Mouse (Mus musculus) embryonic fibroblast, embryonic 13.5 days (primary cell): ENCODE measurements around the gene Tmem200a.

Experiments used
- CTCF ChIP-seq: IDR thresholded peaks from 2 replicates; pipeline ENCODE4 v1.5.1; 2011; ENCODE audit warnings: mild to moderate bottlenecking, control low read depth, low read length, moderate library complexity, borderline replicate concordance; ENCODE audit not compliant: insufficient read depth
- POLR2A ChIP-seq: IDR thresholded peaks from 2 replicates; pipeline ENCODE4 v1.6.1; 2011; ENCODE audit warnings: low read depth, mild to moderate bottlenecking, control low read depth, low read length, moderate library complexity

DNA sequence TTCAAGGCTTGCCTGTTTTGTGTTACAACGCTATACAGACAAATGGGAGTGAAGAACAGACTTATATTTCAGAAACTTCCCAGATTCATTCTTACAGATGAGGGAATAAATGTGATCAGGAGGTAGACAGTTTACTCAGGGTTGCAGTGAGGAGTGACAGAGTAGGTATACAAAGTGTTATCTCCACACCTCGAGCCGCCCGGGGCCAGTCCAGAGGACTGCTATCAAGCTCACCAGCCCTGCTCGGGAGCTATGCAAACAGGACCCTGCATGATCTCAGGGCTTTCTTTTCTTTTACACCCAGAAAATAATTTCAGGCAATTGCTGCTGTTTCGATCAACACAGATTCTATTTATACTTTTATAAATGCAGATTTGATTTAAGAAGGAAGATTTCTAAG, 126.7 kb downstream of the Tmem200a start:
- TF ChIP-seq POLR2A = no peak
- no peak for TF ChIP-seq CTCF
